Mouse (Mus musculus): ENCODE measurements around the gene Alpk3. TPM values are rescaled to one million over a fixed set of nuclear protein-coding genes. Genes with fewer than 3 reads are reported as not detected.

Gene Alpk3
- polyA plus RNA-seq (2017; shearing (Covaris generic)): under 1 TPM; 0.29 to 0.46 TPM

GRCm38 (mm10) chr7:81057471-81057870 lies at the start of gene Alpk3:
Alpk3 (plus strand) TSS chr7:81057600.
- ATAC-seq: no peak

- peak; percentile 70 for ATAC-seq
Measured at GRCm38 (mm10) chr7:81008285-81008684, 49.1 kb upstream of the Alpk3 start.

GRCm38 (mm10) chr7:81011576-81011975 lies 45.8 kb upstream of the Alpk3 start:
- no peak for ATAC-seq

- ATAC-seq: no peak
Measured at GRCm38 (mm10) chr7:81020307-81020706, 37.1 kb upstream of the Alpk3 start.

GRCm38 (mm10) chr7:81022731-81023130 lies 34.7 kb upstream of the Alpk3 start:
- no peak for ATAC-seq

- ATAC-seq: no peak
Measured at GRCm38 (mm10) chr7:81024118-81024517, 33.3 kb upstream of the Alpk3 start.

- ATAC-seq: no peak
Measured at GRCm38 (mm10) chr7:81024651-81025050, 32.7 kb upstream of the Alpk3 start.

GRCm38 (mm10) chr7:81025751-81026150 lies 31.6 kb upstream of the Alpk3 start:
- no peak for ATAC-seq

GRCm38 (mm10) chr7:81039711-81040110 lies 17.7 kb upstream of the Alpk3 start:
- ATAC-seq: no peak

- no peak for ATAC-seq
Measured at GRCm38 (mm10) chr7:81043023-81043620, 14.3 kb upstream of the Alpk3 start.

- ATAC-seq: no peak
Measured at GRCm38 (mm10) chr7:81047847-81048246, 9.6 kb upstream of the Alpk3 start.

GRCm38 (mm10) chr7:81048513-81048912 lies 8.9 kb upstream of the Alpk3 start:
- no peak for ATAC-seq

GRCm38 (mm10) chr7:81049966-81050365 lies 7.4 kb upstream of the Alpk3 start:
- ATAC-seq: no peak

- no peak for ATAC-seq
Measured at GRCm38 (mm10) chr7:81055709-81056370, 1.6 kb upstream of the Alpk3 start.

GRCm38 (mm10) chr7:81057901-81058711 lies 706 bp downstream of the Alpk3 start:
- ATAC-seq: no peak

- ATAC-seq: no peak
Measured at GRCm38 (mm10) chr7:81058712-81059154, 1.3 kb downstream of the Alpk3 start.

- ATAC-seq: no peak
Measured at GRCm38 (mm10) chr7:81059388-81059787, 2.0 kb downstream of the Alpk3 start.

GRCm38 (mm10) chr7:81060908-81061307 lies 3.5 kb downstream of the Alpk3 start:
- peak; percentile 77 for ATAC-seq

- ATAC-seq: no peak
Measured at GRCm38 (mm10) chr7:81061936-81062335, 4.5 kb downstream of the Alpk3 start.

- no peak for ATAC-seq
Measured at GRCm38 (mm10) chr7:81063332-81063731, 5.9 kb downstream of the Alpk3 start.

GRCm38 (mm10) chr7:81066714-81067113 lies 9.3 kb downstream of the Alpk3 start:
- no peak for ATAC-seq

- no peak for ATAC-seq
Measured at GRCm38 (mm10) chr7:81072463-81072862, 15.1 kb downstream of the Alpk3 start.

GRCm38 (mm10) chr7:81073273-81073672 lies 15.9 kb downstream of the Alpk3 start:
- ATAC-seq: no peak

GRCm38 (mm10) chr7:81074546-81074945 lies 17.1 kb downstream of the Alpk3 start:
- ATAC-seq: peak; percentile 44

Data from CD4-positive, CD25-positive, alpha-beta regulatory T cell, adult 4 months (primary cell).